Mouse (Mus musculus): ENCODE measurements around the gene Lhfpl3. TPM values are rescaled to one million over a fixed set of nuclear protein-coding genes. Genes with fewer than 3 reads are reported as not detected.

Lhfpl3 gene
- polyA plus RNA-seq, 1 experiment from 2014 or later, result not detected

DNA sequence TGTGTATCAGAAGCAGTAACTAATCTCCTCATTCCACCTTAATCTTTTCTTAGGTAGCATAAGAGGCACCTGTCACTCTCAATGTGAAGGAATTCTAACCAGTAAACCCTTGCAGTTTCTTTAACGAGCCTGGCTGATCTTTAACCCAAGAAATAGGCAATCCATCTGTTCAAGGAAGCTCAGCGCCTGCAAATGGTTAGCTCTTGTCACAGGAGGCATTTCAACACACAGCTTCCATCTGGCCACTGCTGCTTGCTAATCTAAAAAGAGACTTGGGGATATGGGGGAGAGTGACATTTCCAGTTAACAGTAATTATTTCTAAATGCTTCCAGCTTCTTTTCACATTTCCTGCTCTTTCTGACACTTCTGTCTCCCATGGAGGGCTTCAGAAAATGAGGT, 182.9 kb downstream of the Lhfpl3 start:
- Histone ChIP-seq H3K36me3 (no peaks in the 10 kb centered on the region), H3K9ac (no peak overlapping the region), H3K27ac (no peak overlapping the region), H3K27me3 (no peaks in the 10 kb centered on the region), H3K4me1 (replicated peaks) (no peaks in the 10 kb centered on the region), H3K4me2 (no peak overlapping the region), H3K9me3 (replicated peaks) (no peaks in the 10 kb centered on the region), H3K4me3 (replicated peaks) (no peak overlapping the region)
- WGBS (ENCODE audit: insufficient replicate concordance), result 40% methylated on average over 2 of the region's 2 CpGs
- DNase-seq (no peak), ATAC-seq (ENCODE audit: low read depth) (no peak)

GRCm38 (mm10) chr5:22943306-22943705, 197.4 kb downstream of the Lhfpl3 start:
- DNase-seq, result no peak
- Histone ChIP-seq H3K36me3 (no peaks in the 10 kb centered on the region), H3K4me2 (no peak overlapping the region), H3K27ac (no peak overlapping the region), H3K9me3 (replicated peaks) (no peaks in the 10 kb centered on the region), H3K27me3 (no peaks in the 10 kb centered on the region), H3K4me1 (replicated peaks) (no peaks in the 10 kb centered on the region), H3K4me3 (replicated peaks) (no peak overlapping the region), H3K9ac (no peak overlapping the region)
- ATAC-seq (ENCODE audit: low read depth), result no peak
- 35% methylated on average over 5 of the region's 5 CpGs for WGBS (ENCODE audit: insufficient replicate concordance)

- 38% methylated on average over 6 of the region's 6 CpGs for WGBS (ENCODE audit: insufficient replicate concordance)
- H3K4me2 ChIP-seq, result no peak overlapping the region
- no peak for ATAC-seq (ENCODE audit: low read depth)
- H3K27ac ChIP-seq, result no peak overlapping the region
- no peak overlapping the region for H3K4me3 ChIP-seq (replicated peaks)
- H3K27me3 ChIP-seq, result no peaks in the 10 kb centered on the region
- H3K36me3 ChIP-seq, result no peaks in the 10 kb centered on the region
- no peaks in the 10 kb centered on the region for H3K9me3 ChIP-seq (replicated peaks)
- no peaks in the 10 kb centered on the region for H3K4me1 ChIP-seq (replicated peaks)
- no peak for DNase-seq
- H3K9ac ChIP-seq, result no peak overlapping the region
These were observed 217.4 kb downstream of the Lhfpl3 start for GRCm38 (mm10) chr5:22963300-22963699.

GRCm38 (mm10) chr5:22986771-22987170, 240.9 kb downstream of the Lhfpl3 start:
- Histone ChIP-seq H3K27ac (no peak overlapping the region), H3K4me2 (no peak overlapping the region), H3K9me3 (replicated peaks) (0 out of 2 replicates have a peak, but pooled peaks cover 2% of the 10 kb centered on the region), H3K27me3 (no peaks in the 10 kb centered on the region), H3K4me1 (replicated peaks) (no peaks in the 10 kb centered on the region), H3K36me3 (no peaks in the 10 kb centered on the region), H3K9ac (no peak overlapping the region), H3K4me3 (replicated peaks) (no peak overlapping the region)
- WGBS (ENCODE audit: insufficient replicate concordance), result 61% methylated on average over 2 of the region's 2 CpGs
- DNase-seq (no peak), ATAC-seq (ENCODE audit: low read depth) (no peak)

- H3K4me2 ChIP-seq, result no peak overlapping the region
- no peaks in the 10 kb centered on the region for H3K27me3 ChIP-seq
- ATAC-seq (ENCODE audit: low read depth), result no peak
- H3K9me3 ChIP-seq (replicated peaks), result no peaks in the 10 kb centered on the region
- no peak overlapping the region for H3K9ac ChIP-seq
- H3K4me3 ChIP-seq (replicated peaks), result no peak overlapping the region
- H3K36me3 ChIP-seq, result no peaks in the 10 kb centered on the region
- 36% methylated on average over 3 of the region's 3 CpGs for WGBS (ENCODE audit: insufficient replicate concordance)
- no peak for DNase-seq
- H3K27ac ChIP-seq, result no peak overlapping the region
- H3K4me1 ChIP-seq (replicated peaks), result no peaks in the 10 kb centered on the region
These were observed 254.0 kb downstream of the Lhfpl3 start for GRCm38 (mm10) chr5:22999811-23000210.

GRCm38 (mm10) chr5:23003123-23003797, 257.4 kb downstream of the Lhfpl3 start:
- H3K9me3 ChIP-seq (replicated peaks), result no peaks in the 10 kb centered on the region
- ATAC-seq (ENCODE audit: low read depth) (no peak), DNase-seq (no peak)
- H3K4me3 ChIP-seq (replicated peaks), result no peak overlapping the region
- H3K36me3 ChIP-seq, result no peaks in the 10 kb centered on the region
- H3K27ac ChIP-seq, result no peak overlapping the region
- no peak overlapping the region for H3K4me2 ChIP-seq
- H3K4me1 ChIP-seq (replicated peaks), result no peaks in the 10 kb centered on the region
- H3K9ac ChIP-seq, result no peak overlapping the region
- 76% methylated on average over 2 of the region's 2 CpGs for WGBS (ENCODE audit: insufficient replicate concordance)
- H3K27me3 ChIP-seq, result no peaks in the 10 kb centered on the region

- ATAC-seq (ENCODE audit: low read depth), result no peak
- Histone ChIP-seq H3K36me3 (no peaks in the 10 kb centered on the region), H3K9me3 (replicated peaks) (no peaks in the 10 kb centered on the region), H3K4me3 (replicated peaks) (no peak overlapping the region), H3K27ac (no peak overlapping the region), H3K27me3 (no peaks in the 10 kb centered on the region), H3K4me1 (replicated peaks) (no peaks in the 10 kb centered on the region), H3K4me2 (no peak overlapping the region), H3K9ac (no peak overlapping the region)
- no peak for DNase-seq
- WGBS (ENCODE audit: insufficient replicate concordance), result 34% methylated on average over 1 of the region's 1 CpGs
These were observed 260.3 kb downstream of the Lhfpl3 start for GRCm38 (mm10) chr5:23006207-23006606.

- DNase-seq, result no peak
These were observed 264.6 kb downstream of the Lhfpl3 start for GRCm38 (mm10) chr5:23010460-23010859.

GRCm38 (mm10) chr5:23013997-23014396, 268.1 kb downstream of the Lhfpl3 start:
- Histone ChIP-seq H3K4me1 (replicated peaks) (no peaks in the 10 kb centered on the region), H3K9ac (no peak overlapping the region), H3K36me3 (no peaks in the 10 kb centered on the region), H3K9me3 (replicated peaks) (no peaks in the 10 kb centered on the region), H3K27me3 (no peaks in the 10 kb centered on the region), H3K4me3 (replicated peaks) (no peak overlapping the region), H3K27ac (no peak overlapping the region), H3K4me2 (no peak overlapping the region)
- ATAC-seq (ENCODE audit: low read depth) (no peak), DNase-seq (no peak)

More at GRCm38 (mm10) chr5:23010460-23010859, 264.6 kb downstream of the Lhfpl3 start:
- 18% methylated on average over 1 of the region's 1 CpGs for WGBS (ENCODE audit: insufficient replicate concordance)
- no peak for ATAC-seq (ENCODE audit: low read depth)
- H3K27me3 ChIP-seq, result no peaks in the 10 kb centered on the region
- H3K27ac ChIP-seq, result no peak overlapping the region
- no peak overlapping the region for H3K4me3 ChIP-seq (replicated peaks)
- H3K9me3 ChIP-seq (replicated peaks), result no peaks in the 10 kb centered on the region
- no peaks in the 10 kb centered on the region for H3K36me3 ChIP-seq
- no peak overlapping the region for H3K9ac ChIP-seq
- no peaks in the 10 kb centered on the region for H3K4me1 ChIP-seq (replicated peaks)
- no peak overlapping the region for H3K4me2 ChIP-seq

DNA sequence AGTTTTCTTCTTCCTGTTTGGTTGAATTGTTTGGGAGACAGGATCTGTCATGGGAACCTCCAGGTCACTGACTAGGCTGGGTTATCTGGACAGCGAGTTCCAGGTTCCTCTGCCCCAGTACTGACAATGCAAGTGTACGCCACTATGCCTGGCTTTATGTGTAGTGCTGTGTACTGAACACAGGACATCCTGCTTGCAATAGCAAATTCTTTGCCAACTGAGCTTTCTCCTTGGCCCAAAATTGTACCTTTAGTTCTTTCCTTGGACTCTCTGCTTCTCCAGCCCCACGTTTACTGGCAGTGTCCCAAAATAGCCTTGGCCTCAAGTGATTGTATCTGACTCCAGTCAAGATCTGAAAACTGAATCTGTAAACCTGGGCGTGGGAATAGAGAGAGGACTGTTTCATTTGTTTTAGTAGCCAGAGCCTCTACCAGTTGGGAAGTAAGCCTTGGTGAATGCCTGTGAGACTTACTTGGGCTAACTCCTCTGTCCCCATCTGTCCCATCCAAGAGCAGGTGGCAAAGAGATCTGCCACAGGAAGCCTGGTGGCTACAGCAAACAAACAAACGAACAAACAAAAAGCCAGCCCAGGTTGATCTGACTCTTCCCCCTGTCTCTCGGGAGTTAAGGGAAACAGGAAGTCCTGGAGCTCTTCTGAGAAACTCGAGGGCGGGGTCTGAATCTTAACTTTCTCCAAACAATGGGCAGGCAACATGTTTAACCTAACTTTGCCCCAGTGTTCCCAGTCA, 269.9 kb downstream of the Lhfpl3 start:
- DNase-seq (no peak), ATAC-seq (ENCODE audit: low read depth) (no peak)
- Histone ChIP-seq H3K4me1 (replicated peaks) (no peaks in the 10 kb centered on the region), H3K27me3 (no peaks in the 10 kb centered on the region), H3K27ac (no peak overlapping the region), H3K36me3 (no peaks in the 10 kb centered on the region), H3K4me2 (no peak overlapping the region), H3K4me3 (replicated peaks) (no peak overlapping the region), H3K9ac (no peak overlapping the region), H3K9me3 (replicated peaks) (no peaks in the 10 kb centered on the region)
- 35% methylated on average over 8 of the region's 8 CpGs for WGBS (ENCODE audit: insufficient replicate concordance)

DNA sequence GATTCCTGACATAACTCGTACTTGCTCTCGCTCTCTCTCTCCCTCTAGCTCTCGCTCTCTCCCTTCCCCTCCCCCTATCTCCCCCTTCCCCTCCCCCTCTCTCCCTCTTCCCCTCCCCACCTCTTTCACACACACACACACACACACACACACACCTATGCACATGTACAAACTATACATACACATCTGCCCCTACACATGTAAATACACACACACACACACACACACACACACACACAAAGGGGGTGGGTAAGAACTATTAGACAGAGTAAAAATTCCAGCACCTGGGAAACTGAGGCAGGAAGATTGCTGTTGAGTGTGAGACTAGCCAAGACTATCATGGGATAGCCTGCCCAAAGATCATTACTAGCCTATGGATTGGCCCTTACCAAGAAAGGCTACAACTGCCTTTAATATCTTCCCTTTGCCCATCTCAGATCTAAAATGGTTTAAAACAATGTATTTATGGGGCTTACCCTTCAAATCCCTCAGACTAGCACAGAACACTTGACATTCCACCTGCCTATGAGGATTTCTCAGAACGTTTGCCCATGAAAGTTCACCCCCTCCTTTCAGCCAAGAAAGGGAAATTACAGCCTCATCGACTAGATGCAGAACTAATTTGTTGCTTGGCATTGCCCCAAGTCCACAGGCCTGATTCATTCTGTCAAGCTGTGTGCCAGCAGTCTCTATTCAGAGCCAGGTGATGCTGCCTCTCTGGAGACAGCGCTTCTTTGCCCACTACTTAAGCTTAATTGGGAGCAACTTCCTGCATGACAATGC, 289.3 kb downstream of the Lhfpl3 start:
- WGBS (ENCODE audit: insufficient replicate concordance), result 64% methylated on average over 6 of the region's 6 CpGs
- Histone ChIP-seq H3K9ac (no peak overlapping the region), H3K4me1 (replicated peaks) (no peaks in the 10 kb centered on the region), H3K27ac (no peak overlapping the region), H3K4me3 (replicated peaks) (no peak overlapping the region), H3K36me3 (no peaks in the 10 kb centered on the region), H3K27me3 (no peaks in the 10 kb centered on the region), H3K4me2 (no peak overlapping the region), H3K9me3 (replicated peaks) (no peaks in the 10 kb centered on the region)
- DNase-seq, result no peak
- no peak for ATAC-seq (ENCODE audit: low read depth)
